Mouse (Mus musculus): ENCODE results near the gene Oma1.

DNA sequence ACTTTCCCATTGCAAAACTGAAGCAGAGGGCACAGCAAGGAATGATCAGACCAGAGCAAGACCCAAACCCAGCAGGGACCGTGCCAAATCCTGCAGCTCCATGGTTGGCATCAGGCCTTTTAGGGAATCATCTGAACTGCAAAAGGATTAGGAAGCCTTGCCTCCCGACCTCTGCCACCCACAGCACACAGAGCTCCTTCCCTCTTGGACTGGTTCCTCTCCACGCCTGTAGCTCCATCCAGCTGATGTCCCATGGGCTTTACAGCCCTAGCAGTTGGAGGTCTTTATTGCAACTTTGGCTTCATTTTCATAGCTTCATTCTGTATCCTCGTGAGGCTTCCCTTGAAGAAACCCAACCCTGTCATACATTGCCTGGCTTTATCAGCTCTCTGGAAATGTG is 71.4 kb downstream of the Oma1 start:
- TF ChIP-seq POLR2A (IDR thresholded peaks at IDR 0.05; ENCODE audit: insufficient read length, low read depth) = no peak
- no peak for TF ChIP-seq CEBPB (IDR thresholded peaks at IDR 0.05; ENCODE audit: insufficient read depth, poor library complexity, severe bottlenecking)
- TF ChIP-seq POLR2AphosphoS2 (IDR thresholded peaks at IDR 0.05; ENCODE audit: insufficient read length, low read depth) = no peak

Measured in myocyte (in vitro differentiated cells).